Mouse (Mus musculus) natural killer cell, adult 2 months (primary cell): ENCODE measurements around the gene Gm9817.

Experiments
- DNase-seq, 2 experiments: peaks; one replicate each; pipeline ENCODE4 v3.0.0; 2022; ENCODE audit warnings: low spot score in 2 of 2

Gene Gm9817

DNA sequence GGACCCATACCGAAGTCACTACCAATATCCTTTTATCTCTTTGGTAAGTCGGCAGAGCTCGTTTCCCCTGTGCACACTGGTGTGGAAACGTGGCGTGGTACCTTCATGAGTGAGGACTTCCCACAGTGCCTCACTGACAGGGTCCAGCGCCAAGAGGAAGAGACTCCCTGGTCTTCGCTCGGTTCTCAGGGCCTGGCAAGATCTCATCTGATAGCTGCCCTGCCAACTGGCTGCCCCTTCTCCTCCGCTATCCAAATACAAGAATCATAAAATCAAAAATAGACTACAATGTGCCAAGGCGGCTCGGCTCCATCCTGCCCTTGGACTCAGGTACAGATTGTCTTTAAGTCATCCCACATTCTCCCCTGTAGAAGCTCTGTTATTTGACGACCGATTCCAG is 11.4 kb downstream of the Gm9817 start:
- DNase-seq: no peak

DNA sequence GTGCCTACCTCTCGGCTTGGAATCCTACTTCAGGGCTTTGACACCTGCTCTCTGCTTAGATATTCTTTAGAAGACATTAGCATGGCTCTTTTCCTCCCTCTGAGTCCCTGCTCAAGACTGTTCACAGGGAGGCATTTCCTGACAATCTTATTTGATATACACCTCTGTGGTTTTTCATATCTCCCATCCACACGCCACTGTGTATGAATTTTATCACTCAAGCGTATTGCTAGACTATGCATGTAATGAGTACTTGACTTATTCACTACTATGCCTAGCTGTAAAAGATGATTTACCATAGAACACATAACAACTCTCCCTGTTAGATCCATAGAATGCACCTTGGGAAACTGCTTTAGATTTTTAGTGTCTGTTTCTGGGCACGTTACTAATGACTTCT is 14.3 kb downstream of the Gm9817 start:
- no peak for DNase-seq

DNA sequence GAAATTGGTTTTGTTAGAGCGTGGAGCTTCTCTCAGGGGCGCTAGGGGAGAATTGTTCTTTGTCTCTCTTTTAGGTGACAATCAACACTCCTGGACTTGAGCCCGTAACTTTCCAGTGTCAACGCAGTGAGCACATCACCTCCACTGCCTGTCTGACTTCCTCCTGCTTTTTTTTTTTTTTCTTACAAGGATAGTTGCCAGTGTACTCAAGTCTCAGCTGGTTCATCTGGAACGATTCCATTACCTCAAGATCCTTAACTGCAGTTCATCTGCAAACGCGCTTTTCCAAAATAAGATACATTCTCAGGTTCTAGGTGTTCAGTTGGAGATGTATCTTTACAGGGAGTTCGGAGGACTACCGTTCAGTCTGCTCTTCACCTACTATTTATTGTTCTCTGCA is 16.5 kb downstream of the Gm9817 start:
- no peak for DNase-seq

DNA sequence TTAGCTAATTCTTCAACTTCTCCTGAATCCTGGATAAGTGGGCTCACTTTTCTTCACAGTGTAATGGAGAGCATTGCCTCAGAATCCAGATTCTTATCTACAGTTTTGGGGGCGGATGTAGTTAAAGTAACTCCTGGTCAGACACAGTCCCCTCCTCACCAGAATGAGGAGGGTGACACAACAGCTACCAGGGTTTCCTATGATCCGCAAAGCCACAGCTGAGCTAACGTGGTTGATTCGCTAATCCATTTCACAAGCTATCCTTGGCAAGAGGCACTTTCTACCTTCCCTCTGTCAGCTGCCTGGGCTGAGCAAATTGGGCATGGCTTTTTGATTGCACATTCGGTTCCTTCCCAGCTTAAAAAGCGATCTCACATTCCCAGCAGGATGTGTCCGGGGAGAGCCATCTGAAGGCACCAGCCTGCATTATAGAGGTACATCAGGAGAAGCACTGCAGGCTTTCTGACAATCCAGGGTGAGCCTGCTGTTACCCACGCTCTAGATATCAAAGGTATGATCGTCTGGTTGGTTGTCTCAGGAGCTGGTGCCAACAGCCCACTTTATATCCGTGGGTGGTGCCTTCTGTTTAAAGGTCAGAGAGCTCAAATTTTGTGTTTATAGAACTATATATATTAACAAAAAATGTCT is 21.2 kb downstream of the Gm9817 start:
- DNase-seq: no peak

DNA sequence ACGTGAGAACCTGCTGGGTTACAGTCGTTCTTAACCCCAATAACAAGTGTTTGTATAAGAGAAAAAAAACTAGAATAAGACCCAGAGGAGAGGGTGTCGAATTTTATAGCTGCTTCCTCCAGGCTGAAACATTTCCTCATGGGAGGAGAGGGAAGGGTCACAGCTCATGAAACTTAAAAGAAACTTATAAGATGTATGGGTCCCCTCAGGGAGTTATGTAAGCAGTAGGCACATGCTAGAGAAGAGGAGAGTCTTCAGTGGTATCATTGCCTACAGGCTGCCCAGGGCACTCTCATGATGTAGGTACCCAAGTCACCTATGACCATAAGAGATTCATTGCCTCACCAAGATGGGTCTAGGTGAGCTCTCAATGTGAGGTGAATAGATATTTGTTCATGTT is 28.0 kb downstream of the Gm9817 start:
- no peak for DNase-seq

DNA sequence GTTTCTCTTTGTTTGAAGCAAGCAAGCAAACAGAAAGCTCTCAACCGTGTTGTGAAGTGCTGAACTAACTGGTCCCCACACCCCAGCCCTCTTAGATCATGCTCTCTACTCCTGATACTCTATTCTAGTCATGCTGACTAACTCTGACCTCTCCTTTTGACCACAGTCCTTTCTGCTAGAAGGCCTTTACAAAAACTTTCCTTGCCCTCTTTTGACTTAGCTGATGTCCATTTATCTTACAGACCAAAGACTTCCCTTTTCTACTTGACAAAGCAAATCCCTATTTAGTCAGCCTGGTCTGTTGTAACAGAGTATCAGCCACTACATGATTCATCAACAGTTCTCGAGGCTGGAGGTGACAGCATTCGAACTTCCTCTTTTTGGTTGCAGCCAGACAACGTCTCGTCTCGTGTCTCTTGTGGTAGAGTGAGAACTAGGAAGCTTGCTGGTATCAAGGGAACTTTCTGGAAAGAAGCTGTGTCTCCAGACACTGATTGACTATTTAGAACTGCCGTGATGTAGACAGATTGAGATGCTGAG is 30.4 kb downstream of the Gm9817 start:
- peak; percentile 28 to 64 for DNase-seq

DNA sequence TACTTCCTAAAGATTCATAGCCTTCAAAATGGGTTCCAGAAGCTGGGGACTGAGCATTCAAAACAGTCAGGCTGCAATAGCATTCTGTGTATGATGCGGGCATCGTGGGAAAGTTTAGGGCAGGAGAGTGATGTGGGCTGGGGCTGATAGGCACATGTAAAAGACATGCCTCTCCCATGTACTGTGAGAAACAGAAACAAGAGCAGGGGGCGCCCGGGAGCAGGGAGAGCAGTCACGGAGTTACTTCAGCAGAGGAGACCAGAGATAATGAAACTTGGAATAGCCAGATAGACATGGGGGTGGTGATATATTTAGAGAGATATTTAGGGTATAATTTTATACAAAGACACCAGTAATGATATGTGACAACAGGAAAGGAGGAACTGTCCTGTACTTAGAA is 39.9 kb downstream of the Gm9817 start:
- no peak for DNase-seq

DNA sequence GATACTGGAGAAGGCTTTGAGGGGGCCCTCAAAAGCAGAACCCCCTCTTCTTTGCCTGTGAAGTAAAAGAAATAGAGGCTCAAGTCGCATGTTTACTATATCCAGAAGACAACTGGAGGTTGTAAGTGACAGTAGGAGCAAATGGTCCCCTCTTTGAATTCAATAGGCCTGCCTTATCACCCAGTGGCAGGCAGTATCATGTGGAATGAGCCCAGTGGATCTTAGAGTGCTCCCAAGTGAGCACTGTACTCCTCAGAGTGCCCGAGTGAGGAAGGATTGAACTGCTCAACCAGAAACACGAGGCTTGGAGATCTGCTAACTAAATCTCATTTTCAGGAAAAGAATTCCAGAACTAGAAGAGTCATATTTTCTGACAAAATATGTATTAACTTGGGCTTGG is 40.3 kb downstream of the Gm9817 start:
- no peak for DNase-seq
